Mouse (Mus musculus): ENCODE results near the gene Nxn.

DNA sequence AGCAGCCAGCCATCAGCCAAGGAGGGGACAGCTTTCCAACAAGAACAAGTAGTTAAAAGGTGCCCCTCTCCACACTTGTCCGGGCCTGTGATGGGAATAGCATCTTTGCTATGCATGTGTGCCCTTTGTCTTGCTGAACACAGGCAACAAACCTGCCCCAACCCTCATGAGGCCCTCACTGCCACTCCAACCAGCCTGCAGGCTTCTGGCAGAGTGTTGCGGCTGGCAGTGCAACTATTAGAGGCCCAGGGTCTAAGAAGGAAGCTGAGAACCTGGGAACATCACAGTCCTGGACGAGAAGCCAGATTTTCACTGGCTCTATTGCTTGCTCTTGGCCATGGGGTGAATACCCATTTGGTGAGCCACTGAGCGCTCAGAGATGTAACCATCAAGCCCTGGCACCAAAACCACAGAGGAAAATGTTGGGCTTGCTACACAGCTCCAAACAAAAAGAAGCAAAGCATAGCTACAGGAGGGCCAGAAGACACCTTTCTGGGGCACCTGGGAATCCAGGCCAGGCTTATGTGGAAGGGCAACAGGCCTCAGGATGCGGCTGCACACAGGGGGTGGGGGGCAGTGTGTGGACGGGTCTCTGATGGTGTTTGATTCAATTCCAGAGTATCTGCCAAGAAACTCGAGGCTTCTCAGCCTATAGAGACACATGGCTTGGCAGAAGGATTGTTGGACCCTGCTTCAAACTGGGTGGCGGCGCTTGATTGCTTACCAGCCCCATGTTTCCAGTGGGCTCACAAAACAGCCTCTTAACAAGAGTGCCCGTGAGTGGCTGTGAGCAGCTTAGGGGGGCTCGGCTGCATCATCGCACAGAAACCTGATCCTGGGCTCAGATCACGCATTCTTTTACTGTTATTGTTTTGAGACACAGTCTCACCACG, 119.7 kb downstream of the Nxn start:
- TF ChIP-seq CTCF (IDR thresholded peaks at IDR 0.05; ENCODE audit: low read depth, low read length) = no peak
- no peak for TF ChIP-seq POLR2A (IDR thresholded peaks at IDR 0.05; ENCODE audit: insufficient read depth, low read length)
- no peak for TF ChIP-seq EP300 (IDR thresholded peaks at IDR 0.05; ENCODE audit: insufficient read depth, low read depth, low read length)

Data from ES-Bruce4 (cell line).